Mouse (Mus musculus): Measurements from ENCODE around the gene Kbtbd6. TPM values are rescaled to one million over a fixed set of nuclear protein-coding genes. Genes with fewer than 3 reads are reported as not detected.

The Kbtbd6 gene
- polyA plus RNA-seq, 1 experiment from 2014 or later, result 1.7 TPM

GRCm38 (mm10) chr14:79494349-79494748 is 42.7 kb downstream of the Kbtbd6 start:
- H3K9me3 ChIP-seq (ENCODE audit: control insufficient read depth, low read length), result no peaks in the 10 kb centered on the region
- no peaks in the 10 kb centered on the region for H3K27me3 ChIP-seq (ENCODE audit: control insufficient read depth, insufficient read depth, low read length)
- H3K4me3 ChIP-seq (ENCODE audit: control insufficient read depth in 1 of 2, insufficient read depth in 1 of 2, low read depth in 1 of 2, low read length in 2 of 2), result no peak overlapping the region
- peaks cover 0 to 11% of the 10 kb centered on the region in 2 experiments; a peak in 2 of 4 replicates for H3K4me1 ChIP-seq (ENCODE audit: control insufficient read depth in 2 of 2, insufficient read depth in 2 of 2, low read length in 2 of 2)
- ATAC-seq (ENCODE audit: insufficient number of reproducible peaks, insufficient read depth, low FRiP score, low read depth), result no peak
- H3K9ac ChIP-seq (ENCODE audit: low read length), result no peak overlapping the region
- H3K36me3 ChIP-seq (ENCODE audit: control insufficient read depth, insufficient read depth, low read length), result peaks cover 5% of the 10 kb centered on the region; the same call in 1 of the 2 replicates
- H3K4me2 ChIP-seq (ENCODE audit: low read length), result no peak overlapping the region
- 93% methylated on average over 6 of the region's 6 CpGs for whole genome bisulfite sequencing
- no peak overlapping the region for H3K27ac ChIP-seq (replicated peaks in 1 of 2; ENCODE audit: control insufficient read depth in 1 of 2, insufficient read depth in 1 of 2, low read depth in 2 of 2, low read length in 2 of 2)

GRCm38 (mm10) chr14:79499326-79499725 is 47.7 kb downstream of the Kbtbd6 start:
- Histone ChIP-seq H3K9ac (ENCODE audit: low read length) (no peak overlapping the region), H3K36me3 (ENCODE audit: control insufficient read depth, insufficient read depth, low read length) (no peaks in the 10 kb centered on the region), H3K4me1 (ENCODE audit: control insufficient read depth in 2 of 2, insufficient read depth in 2 of 2, low read length in 2 of 2) (peaks cover 8 to 23% of the 10 kb centered on the region in 2 experiments; a peak in 3 of 4 replicates), H3K4me2 (ENCODE audit: low read length) (no peak overlapping the region), H3K9me3 (ENCODE audit: control insufficient read depth, low read length) (no peaks in the 10 kb centered on the region), H3K27me3 (ENCODE audit: control insufficient read depth, insufficient read depth, low read length) (no peaks in the 10 kb centered on the region), H3K4me3 (ENCODE audit: control insufficient read depth in 1 of 2, insufficient read depth in 1 of 2, low read depth in 1 of 2, low read length in 2 of 2) (no peak overlapping the region), H3K27ac (replicated peaks in 1 of 2; ENCODE audit: control insufficient read depth in 1 of 2, insufficient read depth in 1 of 2, low read depth in 2 of 2, low read length in 2 of 2) (no peak overlapping the region)
- 57% methylated on average over 9 of the region's 9 CpGs for WGBS
- no peak for ATAC-seq (ENCODE audit: insufficient number of reproducible peaks, insufficient read depth, low FRiP score, low read depth)

GRCm38 (mm10) chr14:79500756-79501155 is 49.1 kb downstream of the Kbtbd6 start:
- no peaks in the 10 kb centered on the region for H3K9me3 ChIP-seq (ENCODE audit: control insufficient read depth, low read length)
- no peak overlapping the region for H3K9ac ChIP-seq (ENCODE audit: low read length)
- peaks cover 8 to 25% of the 10 kb centered on the region in 2 experiments; a peak in 3 of 4 replicates for H3K4me1 ChIP-seq (ENCODE audit: control insufficient read depth in 2 of 2, insufficient read depth in 2 of 2, low read length in 2 of 2)
- H3K4me2 ChIP-seq (ENCODE audit: low read length), result no peak overlapping the region
- H3K4me3 ChIP-seq (ENCODE audit: control insufficient read depth in 1 of 2, insufficient read depth in 1 of 2, low read depth in 1 of 2, low read length in 2 of 2), result no peak overlapping the region
- no peaks in the 10 kb centered on the region for H3K36me3 ChIP-seq (ENCODE audit: control insufficient read depth, insufficient read depth, low read length)
- 58% methylated on average over 4 of the region's 4 CpGs for WGBS
- H3K27me3 ChIP-seq (ENCODE audit: control insufficient read depth, insufficient read depth, low read length), result no peaks in the 10 kb centered on the region
- H3K27ac ChIP-seq (replicated peaks in 1 of 2; ENCODE audit: control insufficient read depth in 1 of 2, insufficient read depth in 1 of 2, low read depth in 2 of 2, low read length in 2 of 2), result no peak overlapping the region
- no peak for ATAC-seq (ENCODE audit: insufficient number of reproducible peaks, insufficient read depth, low FRiP score, low read depth)

DNA sequence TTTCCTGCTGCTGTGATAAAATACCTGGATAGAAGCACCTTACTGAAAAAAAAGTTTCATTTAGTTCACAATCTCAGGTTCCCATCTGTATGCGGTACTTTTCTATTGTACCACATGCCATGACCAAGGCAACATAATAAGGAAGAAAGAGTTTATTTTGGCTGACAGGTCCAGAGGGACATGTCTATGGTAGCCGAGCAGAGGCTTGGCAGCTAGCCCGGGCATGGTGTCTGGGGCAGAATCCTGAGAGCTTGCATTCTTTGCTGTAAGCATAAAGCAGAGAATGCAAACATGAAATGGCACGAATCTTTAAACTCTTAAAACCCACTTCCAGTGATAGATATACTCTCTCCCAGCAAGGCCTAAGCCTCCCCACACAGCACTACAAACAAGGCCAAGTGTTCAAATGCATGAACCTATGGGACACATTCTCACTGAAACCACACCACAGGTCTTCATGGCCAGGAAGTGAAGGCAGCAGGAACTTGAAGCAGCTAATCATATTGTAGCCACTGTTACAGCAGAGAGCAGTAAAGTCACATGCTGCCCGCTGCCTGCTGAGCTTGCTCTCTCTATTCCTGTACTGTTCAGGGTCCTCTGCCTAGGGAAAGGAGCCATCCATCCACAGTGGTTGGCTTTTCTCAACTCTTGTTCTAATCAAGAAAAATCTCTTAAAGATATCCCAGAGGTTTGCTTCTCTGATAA is 51.9 kb downstream of the Kbtbd6 start:
- Histone ChIP-seq H3K27ac (replicated peaks in 1 of 2; ENCODE audit: control insufficient read depth in 1 of 2, insufficient read depth in 1 of 2, low read depth in 2 of 2, low read length in 2 of 2) (peak overlapping the region; percentile 71 to 75), H3K4me1 (ENCODE audit: control insufficient read depth in 2 of 2, insufficient read depth in 2 of 2, low read length in 2 of 2) (peaks cover 10 to 22% of the 10 kb centered on the region in 2 experiments), H3K36me3 (ENCODE audit: control insufficient read depth, insufficient read depth, low read length) (no peaks in the 10 kb centered on the region), H3K9ac (ENCODE audit: low read length) (no peak overlapping the region), H3K9me3 (ENCODE audit: control insufficient read depth, low read length) (no peaks in the 10 kb centered on the region), H3K4me2 (ENCODE audit: low read length) (no peak overlapping the region), H3K27me3 (ENCODE audit: control insufficient read depth, insufficient read depth, low read length) (no peaks in the 10 kb centered on the region), H3K4me3 (ENCODE audit: control insufficient read depth in 1 of 2, insufficient read depth in 1 of 2, low read depth in 1 of 2, low read length in 2 of 2) (no peak overlapping the region)
- WGBS, result 31% methylated on average over 5 of the region's 5 CpGs
- no peak; the same call in 1 of the 2 replicates for ATAC-seq (ENCODE audit: insufficient number of reproducible peaks, insufficient read depth, low FRiP score, low read depth)

Other genes with a start within 250 kb of the Kbtbd6 start
- not detected in 2 replicates for gene Zfp957, start 204.5 kb upstream of the Kbtbd6 start, polyA plus RNA-seq (2014; fragmentation: Nextera tagmentation; extraction: Ambion mirVana)
- gene Rgcc, start 150.2 kb upstream of the Kbtbd6 start, polyA plus RNA-seq (2014; fragmentation: Nextera tagmentation; extraction: Ambion mirVana), result 16.5 and 21.4 TPM in 2 replicates
- gene Naa16, start 61.1 kb upstream of the Kbtbd6 start, polyA plus RNA-seq (2014; fragmentation: Nextera tagmentation; extraction: Ambion mirVana), result 21.7 and 22.1 TPM in 2 replicates
- gene Mtrf1, start 54.1 kb upstream of the Kbtbd6 start, polyA plus RNA-seq (2014; fragmentation: Nextera tagmentation; extraction: Ambion mirVana), result 9.9 and 10.9 TPM in 2 replicates
- 9.4 and 10.8 TPM in 2 replicates for gene Kbtbd7, start 25.3 kb upstream of the Kbtbd6 start, polyA plus RNA-seq (2014; fragmentation: Nextera tagmentation; extraction: Ambion mirVana)
- 11.0 and 12.0 TPM in 2 replicates for gene Elf1, start 29.4 kb downstream of the Kbtbd6 start, polyA plus RNA-seq (2014; fragmentation: Nextera tagmentation; extraction: Ambion mirVana)
- gene Wbp4, start 29.7 kb downstream of the Kbtbd6 start, polyA plus RNA-seq (2014; fragmentation: Nextera tagmentation; extraction: Ambion mirVana), result 27.0 and 29.2 TPM in 2 replicates
- 111 and 122 TPM in 2 replicates for gene Sugt1, start 135.9 kb downstream of the Kbtbd6 start, polyA plus RNA-seq (2014; fragmentation: Nextera tagmentation; extraction: Ambion mirVana)
- 2.5 and 3.8 TPM in 2 replicates for gene Cnmd, start 210.3 kb downstream of the Kbtbd6 start, polyA plus RNA-seq (2014; fragmentation: Nextera tagmentation; extraction: Ambion mirVana)

Data from heart, embryonic 14.5 days (tissue).